Mouse (Mus musculus) lung, postnatal 0 days (tissue): ENCODE measurements around the gene Myo18b.

Source experiments
- CTCF ChIP-seq: IDR thresholded peaks from 2 replicates; pipeline ENCODE4 v1.5.1; 2016; ENCODE audit warnings: antibody characterized with exemption, mild to moderate bottlenecking
- EP300 ChIP-seq: IDR thresholded peaks from 2 replicates; pipeline ENCODE4 v1.6.1; 2016; ENCODE audit warnings: antibody characterized with exemption, mild to moderate bottlenecking, control low read depth

DNA sequence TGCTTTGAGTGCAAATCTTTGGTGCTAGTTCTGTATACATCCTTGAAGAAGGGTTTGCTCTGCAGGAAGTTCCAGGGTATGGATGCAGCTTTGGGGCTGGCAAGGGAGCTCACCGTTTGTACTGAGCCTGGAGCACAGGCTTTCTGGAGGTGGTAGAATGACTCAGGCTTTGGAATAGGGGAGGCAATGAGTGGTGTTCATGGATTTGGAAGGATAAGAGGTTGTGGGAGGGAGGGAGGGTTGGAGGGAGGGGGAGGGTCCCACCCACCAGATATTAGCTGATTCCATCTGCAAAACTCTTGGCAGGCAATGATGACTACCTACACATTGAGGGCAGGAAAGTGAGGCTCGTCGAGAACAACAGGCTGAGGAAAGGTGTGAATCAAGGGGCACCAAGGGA is 195.4 kb downstream of the Myo18b start:
- TF ChIP-seq CTCF, result no peak
- TF ChIP-seq EP300, result no peak
